Mouse (Mus musculus) right cerebral cortex, postnatal 36 days (tissue): ENCODE results near the gene Pdf.

ENCODE experiments used
- DNase-seq, 2 experiments: peaks; one replicate each; pipeline ENCODE4 v3.0.0; 2022; ENCODE audit warnings: low spot score in 2 of 2, mixed read lengths in 1 of 2

The Pdf gene

GRCm38 (mm10) chr8:107048061-107048941 lies at the start of gene Pdf:
TSS of gene Pdf (minus strand) at chr8:107048614.
- peak; percentile 79 to 83 for DNase-seq

GRCm38 (mm10) chr8:107096366-107097036 lies 48.1 kb upstream of the Pdf start, which contains the start of gene Terf2:
TSS of gene Terf2 (minus strand) at chr8:107096547.
- peak; percentile 94 to 96 for DNase-seq

DNA sequence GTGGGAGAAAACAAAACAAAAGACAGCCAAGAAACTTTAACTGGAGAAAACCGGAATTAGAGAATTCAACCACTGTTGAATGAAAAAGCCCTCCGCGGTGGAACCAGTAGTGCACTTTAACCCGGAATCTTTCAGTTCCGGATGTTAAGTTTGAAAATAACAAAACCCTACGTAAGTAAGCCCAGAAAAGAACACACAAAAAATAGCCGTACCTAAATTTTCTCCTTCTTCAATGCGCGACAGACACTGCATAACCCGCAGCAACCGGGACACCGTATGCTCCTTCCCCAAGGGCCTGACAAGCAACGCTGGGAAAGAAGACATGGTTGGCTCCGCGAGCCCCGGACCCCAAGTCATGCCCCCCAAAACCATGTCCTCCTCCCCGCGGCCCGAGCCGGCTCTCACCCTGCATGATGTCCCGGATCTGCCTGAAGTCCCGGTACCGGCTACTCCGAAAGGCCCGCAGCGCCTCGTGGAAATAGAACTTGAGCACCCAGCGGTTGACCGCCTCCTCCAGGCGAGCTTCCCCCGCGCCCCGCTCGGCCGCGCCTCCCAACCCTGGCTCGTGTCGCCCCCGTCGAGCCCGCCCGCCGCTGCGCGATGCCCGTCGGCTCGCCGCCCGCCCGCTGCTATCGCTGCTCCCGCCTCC lies 47.4 kb upstream of the Pdf start:
- no peak for DNase-seq

- no peak for DNase-seq
Measured at GRCm38 (mm10) chr8:107090531-107090930, 42.1 kb upstream of the Pdf start.

GRCm38 (mm10) chr8:107088526-107089063 lies 40.2 kb upstream of the Pdf start:
- DNase-seq, result no peak

- DNase-seq, result no peak
Measured at GRCm38 (mm10) chr8:107086018-107086417, 37.6 kb upstream of the Pdf start.

- DNase-seq, result no peak
Measured at GRCm38 (mm10) chr8:107085358-107085757, 36.9 kb upstream of the Pdf start.

DNA sequence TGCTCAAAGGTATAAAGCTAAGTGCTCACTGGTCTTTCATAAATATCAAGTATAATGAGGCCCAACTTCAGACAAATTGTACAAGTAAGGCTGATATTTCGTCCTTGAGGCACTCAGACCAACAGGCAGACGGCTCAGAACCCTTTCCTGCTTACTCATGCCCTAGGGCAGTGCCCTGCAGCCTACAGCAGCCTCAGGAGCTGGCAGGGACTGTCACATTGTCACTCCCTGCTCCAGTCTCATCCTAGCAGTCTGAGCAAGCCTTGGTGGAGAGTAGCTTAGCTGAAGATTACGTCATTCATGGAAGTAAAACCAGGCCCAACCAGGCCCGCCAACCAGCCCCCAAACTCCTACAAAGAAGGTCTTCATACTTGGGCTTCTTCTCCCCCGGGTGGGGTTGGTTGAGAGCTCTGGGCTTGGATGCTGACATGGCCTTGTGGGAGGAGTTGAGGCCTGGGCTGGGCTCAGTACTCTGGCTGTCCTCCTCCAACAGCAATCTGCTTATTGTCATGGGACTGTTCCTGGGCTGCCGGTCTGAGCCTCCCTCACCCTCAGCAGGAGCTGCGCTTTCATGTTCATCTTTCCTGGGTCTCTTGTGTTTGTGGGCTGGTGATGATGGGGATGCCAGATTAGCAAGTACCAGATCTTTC lies 27.9 kb upstream of the Pdf start:
- DNase-seq, result no peak

- DNase-seq, result no peak
Measured at GRCm38 (mm10) chr8:107074128-107074527, 25.7 kb upstream of the Pdf start.

DNA sequence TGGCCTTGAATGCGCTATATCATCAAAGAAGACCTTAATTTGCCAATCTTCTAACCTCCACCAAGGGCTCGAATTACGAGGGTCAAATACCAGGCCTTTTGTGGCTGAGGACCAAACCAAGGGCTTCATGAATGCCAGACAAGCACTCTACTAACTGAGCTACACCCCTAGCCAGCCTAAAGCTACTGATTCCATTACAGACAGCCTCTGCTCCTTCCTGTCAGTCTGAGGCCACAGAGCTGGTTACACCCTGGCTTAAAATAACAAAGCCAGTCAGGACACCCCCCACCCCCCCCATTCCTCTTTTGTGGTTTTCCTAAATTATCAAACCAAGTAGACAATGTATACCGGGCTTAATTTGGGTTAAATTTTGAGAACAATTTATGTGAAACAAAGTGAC lies 25.3 kb upstream of the Pdf start:
- no peak for DNase-seq

DNA sequence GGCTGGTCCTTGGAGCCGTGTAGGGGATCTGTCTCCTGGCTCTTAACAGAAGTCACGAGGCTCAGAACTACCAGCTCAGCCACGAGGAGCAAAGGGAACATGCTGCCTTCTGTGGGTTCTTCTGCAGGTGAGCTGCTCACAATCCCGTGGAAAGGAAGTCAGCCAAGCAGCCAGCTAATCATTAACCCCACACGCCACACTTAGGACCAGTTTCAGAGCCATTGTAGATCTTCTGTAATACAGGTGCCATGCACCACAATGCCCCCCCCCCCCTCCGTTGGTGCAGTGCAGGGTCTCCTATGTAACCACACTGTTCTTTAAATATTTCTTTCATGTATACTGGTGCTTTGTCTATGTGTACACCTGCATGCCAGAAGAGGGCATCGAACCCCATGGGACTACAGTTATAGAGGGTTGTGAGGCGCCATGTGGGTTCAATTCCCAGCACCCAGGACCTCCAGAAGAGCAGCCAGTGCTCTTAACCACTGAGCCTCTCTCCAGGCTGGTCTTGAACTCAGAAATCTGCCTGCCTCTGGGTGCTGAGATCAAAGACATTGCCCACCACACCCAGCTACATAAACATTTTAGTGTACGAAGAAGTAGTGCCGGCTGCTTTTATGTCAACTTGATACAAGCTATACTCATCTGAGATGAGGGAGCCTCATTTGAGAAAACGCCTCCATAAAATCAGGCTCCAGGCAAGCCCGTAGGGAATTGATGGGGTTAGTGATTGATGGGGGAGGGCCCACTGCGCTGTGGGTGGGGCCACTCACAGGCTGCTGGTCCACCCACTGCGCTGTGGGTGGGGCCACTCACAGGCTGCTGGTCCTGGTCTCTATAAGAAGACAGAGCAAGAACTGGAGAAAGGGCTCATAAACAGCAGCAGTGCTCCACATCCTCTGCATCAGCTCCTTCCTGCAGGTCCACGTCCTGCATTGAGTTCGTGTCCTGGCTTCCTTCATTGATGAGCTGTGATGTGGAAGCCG lies 17.4 kb upstream of the Pdf start, which contains the start of gene Tmed6:
Gene Tmed6, minus strand, starts transcription at position 134 of the 986 bp plus-strand sequence.
- no peak for DNase-seq

DNA sequence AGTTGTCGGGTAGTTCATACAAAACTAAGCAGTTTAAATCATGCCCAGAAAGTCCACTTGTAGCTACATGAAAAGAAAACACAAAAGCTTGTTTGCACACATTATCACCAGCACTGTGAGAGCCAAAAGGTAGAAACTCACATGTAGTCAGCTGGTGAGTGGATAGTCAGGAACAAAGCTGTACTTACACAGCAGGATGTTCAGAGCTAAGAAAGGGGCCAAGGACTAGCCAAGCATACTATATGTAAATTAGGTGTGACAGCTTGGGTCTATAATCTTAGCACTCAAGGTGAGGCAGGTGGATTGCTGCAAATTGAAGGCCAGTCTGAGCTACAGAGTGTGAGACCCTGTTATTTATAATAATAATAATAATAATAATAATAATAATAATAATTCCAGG lies 14.2 kb upstream of the Pdf start:
- no peak for DNase-seq

GRCm38 (mm10) chr8:107056973-107057369 lies 8.6 kb upstream of the Pdf start:
- no peak for DNase-seq

GRCm38 (mm10) chr8:107056076-107056972 lies 7.9 kb upstream of the Pdf start, which contains the start of the genes Cog8 and Nip7:
TSS of gene Cog8 (minus strand) at chr8:107056689.
TSS of gene Nip7 (plus strand) at chr8:107056877.
- DNase-seq, result peak; percentile 96 to 98

- DNase-seq, result no peak
Measured at GRCm38 (mm10) chr8:107052046-107052445, 3.6 kb upstream of the Pdf start.

- DNase-seq, result no peak
Measured at GRCm38 (mm10) chr8:107049480-107049879, 1.1 kb upstream of the Pdf start.

- DNase-seq, result no peak
Measured at GRCm38 (mm10) chr8:107046976-107047375, 1.4 kb downstream of the Pdf start.

DNA sequence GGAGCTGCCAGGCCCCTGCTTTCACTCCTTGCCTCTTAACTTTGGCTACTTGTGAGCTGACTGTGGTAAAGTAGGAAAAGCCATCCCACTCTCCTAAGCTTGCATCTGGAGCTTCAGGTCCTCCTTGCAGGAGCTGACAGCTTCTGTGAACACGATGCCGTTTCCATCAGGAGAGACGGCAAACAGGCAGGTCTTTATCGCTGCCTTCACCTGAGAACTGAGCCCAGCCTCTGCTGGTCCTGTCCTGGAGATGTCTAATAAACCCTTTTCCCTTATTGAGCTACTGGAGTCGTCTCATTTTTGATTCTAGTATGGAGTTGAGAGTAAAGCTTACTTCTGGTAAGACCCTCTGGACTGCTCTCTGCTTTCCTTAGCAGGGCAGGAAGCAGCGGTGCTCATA lies 2.9 kb downstream of the Pdf start:
- no peak for DNase-seq

DNA sequence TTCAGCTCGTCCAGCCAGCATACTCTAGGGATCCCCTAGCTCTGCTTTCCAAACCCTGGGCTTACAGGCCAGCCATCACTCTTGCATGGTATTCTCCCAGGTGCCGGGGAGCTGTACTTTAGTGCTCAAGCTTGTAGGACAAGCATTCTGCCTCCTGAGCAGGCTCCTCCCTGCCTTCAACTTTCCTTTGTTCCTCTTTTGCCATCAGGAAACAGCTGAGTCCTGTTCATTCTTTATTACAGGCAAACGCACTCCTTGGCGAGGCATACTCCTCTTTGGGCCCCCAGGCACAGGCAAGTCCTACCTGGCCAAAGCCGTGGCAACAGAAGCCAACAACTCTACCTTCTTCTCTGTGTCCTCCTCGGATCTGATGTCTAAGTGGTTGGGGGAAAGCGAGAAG lies 7.8 kb downstream of the Pdf start:
- DNase-seq, result no peak
